Mouse (Mus musculus) megakaryocyte-erythroid progenitor cell, adult 5-6 weeks (primary cell): ENCODE results near the gene Ppara. TPM values are rescaled to one million over a fixed set of nuclear protein-coding genes. Genes with fewer than 3 reads are reported as not detected.

Experiments used
- ATAC-seq: replicated peaks from 2 replicates; pipeline ENCODE4 v1.8.0; 2016; ENCODE audit warnings: mild to moderate bottlenecking, inconsistent platforms; ENCODE audit not compliant: severe bottlenecking, poor library complexity, low FRiP score, low TSS enrichment
- total RNA-seq, 2 experiments: library from RNA; stranded (forward) in 1 of 2; stranded (reverse) in 1 of 2; fragments of 200-1000, 215-1000 nt in 1 of 2; fragments of >200 nt in 1 of 2; fragmentation: Nextera tagmentation in 1 of 2; gene quantifications; 2 replicates each; pipeline ENCODE4 v1.2.3; 2014 to 2017

Ppara gene
- total RNA-seq, 2 experiments from 2014 or later = not detected

GRCm38 (mm10) chr15:85826676-85827075, 91.9 kb downstream of the Ppara start:
- ATAC-seq = peak; percentile 96

GRCm38 (mm10) chr15:85828071-85828470, 93.3 kb downstream of the Ppara start:
- ATAC-seq = no peak

GRCm38 (mm10) chr15:85829470-85829869, 94.7 kb downstream of the Ppara start:
- ATAC-seq = no peak

DNA sequence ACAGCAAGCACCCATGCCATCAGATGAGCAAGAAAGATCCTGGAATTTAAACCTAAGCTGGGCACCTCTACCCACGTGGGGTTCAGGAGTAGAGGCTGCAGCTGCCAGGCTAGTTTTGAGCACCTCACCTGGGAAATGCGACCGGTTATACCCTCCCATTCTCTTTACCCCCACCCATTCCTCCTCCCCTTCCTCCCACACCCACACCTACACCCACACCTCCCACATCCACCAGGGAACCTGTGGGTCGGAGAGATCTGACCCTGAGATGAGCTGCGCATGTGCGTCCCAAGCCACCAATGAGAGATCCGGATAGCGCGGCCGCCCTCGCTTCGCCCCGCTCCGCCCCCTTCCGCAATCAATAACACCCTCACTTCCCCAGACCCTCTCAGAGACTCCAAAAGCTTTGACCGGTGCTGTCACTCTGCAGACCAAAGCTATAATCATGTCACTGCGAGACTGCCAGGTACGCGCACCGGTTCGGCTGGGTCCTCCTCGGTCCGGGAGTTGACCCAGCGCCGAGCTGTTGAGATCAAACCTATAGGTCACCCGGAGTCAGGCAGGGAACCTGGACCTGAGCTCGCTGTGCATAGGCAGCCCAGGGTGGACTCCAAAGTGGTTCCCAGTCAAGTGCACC, 97.3 kb downstream of the Ppara start, which contains the start of gene Ttc38:
Gene Ttc38, plus strand, starts transcription at position 353 of the 637 bp plus-strand sequence.
- peak; percentile 91 for ATAC-seq

- no peak; the same call in 1 of the 2 replicates for ATAC-seq
Observed at GRCm38 (mm10) chr15:85832599-85832998, 97.8 kb downstream of the Ppara start.

- ATAC-seq = no peak
Observed at GRCm38 (mm10) chr15:85835335-85835734, 100.6 kb downstream of the Ppara start.

GRCm38 (mm10) chr15:85836887-85837286, 102.1 kb downstream of the Ppara start:
- ATAC-seq = no peak

DNA sequence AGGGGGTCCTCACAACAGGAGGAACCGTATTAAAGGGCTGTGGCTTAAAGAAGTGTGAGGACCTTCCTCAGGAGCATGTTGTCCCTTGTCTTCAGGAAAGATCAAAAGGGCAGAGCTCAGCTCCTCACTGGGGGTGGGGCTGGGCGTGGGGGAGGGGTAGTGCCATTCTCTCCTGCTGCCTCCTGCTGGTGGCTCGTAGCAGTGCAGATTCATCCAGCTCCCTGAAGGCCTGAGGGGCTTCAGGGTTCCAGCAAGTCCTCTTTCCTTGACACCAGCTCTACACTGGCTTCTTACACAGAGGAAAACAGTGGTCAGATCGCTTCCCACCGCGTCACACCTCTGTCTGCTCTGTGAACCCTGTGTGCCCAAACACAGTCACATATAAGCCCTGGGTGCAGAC, 106.2 kb downstream of the Ppara start:
- ATAC-seq = no peak

- peak; percentile 64 for ATAC-seq
Observed at GRCm38 (mm10) chr15:85841796-85842360, 107.1 kb downstream of the Ppara start.

DNA sequence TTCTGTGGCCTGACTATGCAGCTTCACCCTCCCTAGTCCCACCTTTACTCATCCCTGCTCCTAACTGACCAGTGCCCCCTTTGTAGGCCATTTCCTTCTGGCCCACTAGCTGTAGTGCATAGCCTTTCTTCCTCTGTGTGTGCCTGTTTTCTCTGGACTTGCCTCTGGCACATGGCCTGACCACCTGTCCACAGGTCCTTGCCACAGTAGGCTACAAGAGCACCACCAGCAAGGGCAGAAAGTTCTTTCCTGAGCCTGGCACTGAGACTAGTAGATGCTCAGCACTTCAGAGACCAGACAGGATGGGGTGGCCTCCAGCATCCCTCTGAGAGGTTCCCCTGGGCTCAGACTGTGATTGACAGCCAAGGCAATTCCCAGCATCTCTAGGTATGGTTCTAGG, 110.3 kb downstream of the Ppara start:
- ATAC-seq = no peak

- peak; percentile 43; the same call in 1 of the 2 replicates for ATAC-seq
Observed at GRCm38 (mm10) chr15:85851656-85852392, 117.0 kb downstream of the Ppara start.

Other genes starting within 250 kb of the Ppara start
- gene 7530416G11Rik, start 231.8 kb upstream of the Ppara start, total RNA-seq (2014; fragmentation: Nextera tagmentation) = not detected in 2 replicates
- gene 7530416G11Rik, start 231.8 kb upstream of the Ppara start, total RNA-seq (2017) = not detected in 2 replicates
- gene Wnt7b, start 152.5 kb upstream of the Ppara start, total RNA-seq (2014; fragmentation: Nextera tagmentation) = not detected in 2 replicates
- gene Wnt7b, start 152.5 kb upstream of the Ppara start, total RNA-seq (2017) = not detected in 2 replicates
- gene Cdpf1, start 76.7 kb downstream of the Ppara start, total RNA-seq (2014; fragmentation: Nextera tagmentation) = 36.1 and 43.8 TPM in 2 replicates
- 13.9 and 29.1 TPM in 2 replicates for gene Cdpf1, start 76.7 kb downstream of the Ppara start, total RNA-seq (2017)
- 0.04 and 0.35 TPM in 2 replicates for gene Pkdrej, start 86.8 kb downstream of the Ppara start, total RNA-seq (2014; fragmentation: Nextera tagmentation)
- gene Pkdrej, start 86.8 kb downstream of the Ppara start, total RNA-seq (2017) = 0.33 TPM in 1 of 2 replicates, not detected in the other
- 3.3 and 5.3 TPM in 2 replicates for gene Ttc38, start 97.3 kb downstream of the Ppara start, total RNA-seq (2014; fragmentation: Nextera tagmentation)
- gene Ttc38, start 97.3 kb downstream of the Ppara start, total RNA-seq (2017) = 2.2 and 2.5 TPM in 2 replicates
- 20.8 and 23.9 TPM in 2 replicates for gene Gtse1, start 124.8 kb downstream of the Ppara start, total RNA-seq (2014; fragmentation: Nextera tagmentation)
- gene Gtse1, start 124.8 kb downstream of the Ppara start, total RNA-seq (2017) = 10.9 and 23.2 TPM in 2 replicates
- gene Trmu, start 144.3 kb downstream of the Ppara start, total RNA-seq (2014; fragmentation: Nextera tagmentation) = 48.0 and 76.0 TPM in 2 replicates
- gene Trmu, start 144.3 kb downstream of the Ppara start, total RNA-seq (2017) = 39.2 and 49.8 TPM in 2 replicates